Mouse (Mus musculus): ENCODE results near the gene Map4k1. TPM values are rescaled to one million over a fixed set of nuclear protein-coding genes. Genes with fewer than 3 reads are reported as not detected.

Map4k1 gene
- total RNA-seq, 2 experiments from 2014 or later, result 1.3 to 1.6 TPM

Small RNA genes within 50 kb of the gene (microRNA-seq; reads per million reads assigned to microRNA genes)
- gene Gm44408, result not detected

Other genes starting within 250 kb of the Map4k1 start
- 10 to 100 TPM; 34.4 to 34.8 TPM for gene Mrps12, start 240.2 kb upstream of the Map4k1 start, total RNA-seq (2021)
- gene Sars2, start 240.1 kb upstream of the Map4k1 start, total RNA-seq (2021), result 10 to 100 TPM; 16.2 to 19.5 TPM
- not detected for gene Ccer2, start 225.9 kb upstream of the Map4k1 start, total RNA-seq (2021)
- 10 to 100 TPM; 82.3 to 83.2 TPM for gene Sirt2, start 215.3 kb upstream of the Map4k1 start, total RNA-seq (2021)
- gene Nfkbib, start 214.5 kb upstream of the Map4k1 start, total RNA-seq (2021), result 10 to 100 TPM; 17.3 to 20.0 TPM
- gene Rinl, start 193.1 kb upstream of the Map4k1 start, total RNA-seq (2021), result 1 to 10 TPM; 1.7 to 1.8 TPM
- gene Hnrnpl, start 173.5 kb upstream of the Map4k1 start, total RNA-seq (2021), result 100 to 1,000 TPM; 369 to 382 TPM
- 100 to 1,000 TPM; 211 to 220 TPM for gene Ech1, start 156.8 kb upstream of the Map4k1 start, total RNA-seq (2021)
- 1 to 10 TPM; 5.3 to 8.7 TPM for gene Lgals4, start 148.2 kb upstream of the Map4k1 start, total RNA-seq (2021)
- gene Lgals7, start 118.2 kb upstream of the Map4k1 start, total RNA-seq (2021), result 1 to 10 TPM in 1 of 2 experiments, under 1 TPM in 1; 0.52 to 2.3 TPM
- gene Capn12, start 100.6 kb upstream of the Map4k1 start, total RNA-seq (2021), result under 1 TPM; 0.10 to 0.20 TPM
- gene Actn4, start 19.7 kb upstream of the Map4k1 start, total RNA-seq (2021), result 100 to 1,000 TPM; 133 to 160 TPM
- 100 to 1,000 TPM; 191 to 212 TPM for gene Eif3k, start 186 bp upstream of the Map4k1 start, total RNA-seq (2021)
- gene Ryr1, start 143.1 kb downstream of the Map4k1 start, total RNA-seq (2021), result 100 to 1,000 TPM; 420 to 483 TPM
- gene Rasgrp4, start 152.8 kb downstream of the Map4k1 start, total RNA-seq (2021), result 1 to 10 TPM; 2.3 to 3.0 TPM
- 10 to 100 TPM; 12.8 to 13.2 TPM for gene Fam98c, start 174.2 kb downstream of the Map4k1 start, total RNA-seq (2021)
- gene Ggn, start 188.2 kb downstream of the Map4k1 start, total RNA-seq (2021), result under 1 TPM; 0.36 to 0.81 TPM
- 1 to 10 TPM; 2.9 to 3.3 TPM for gene Spred3, start 188.4 kb downstream of the Map4k1 start, total RNA-seq (2021)
- 100 to 1,000 TPM; 174 to 187 TPM for gene Psmd8, start 198.7 kb downstream of the Map4k1 start, total RNA-seq (2021)
- 1 to 10 TPM in 1 of 2 experiments, under 1 TPM in 1; 0.41 to 1.6 TPM for gene Catsperg1, start 232.0 kb downstream of the Map4k1 start, total RNA-seq (2021)

Data from gastrocnemius, postnatal 4 days (tissue).